18 mouse cellular contexts compared by ENCODE assay signal in genomic region chr9:109032435-109032834, GRCm38 (mm10). TPM values are rescaled to one million over a fixed set of nuclear protein-coding genes. Genes with fewer than 3 reads are reported as not detected.
"Had no signal": no experiment of that assay in that cellular context is flagged by ENCODE, and none has a peak within 500 bp of the region (broad histone marks: within the 10 kb centered on the region; RNA-seq: fewer than 3 reads in every experiment).

No protein-coding gene starts in this region.

- H3K9ac ChIP-seq: limb, embryonic 13.5 days; lung, embryonic 15.5 days; neural tube, embryonic 13.5 days; stomach, embryonic 15.5 days had no signal

- H3K4me2 ChIP-seq: limb, embryonic 13.5 days; lung, embryonic 15.5 days; neural tube, embryonic 13.5 days; stomach, embryonic 15.5 days had no signal

- H3K27me3 ChIP-seq: limb, embryonic 13.5 days; lung, embryonic 15.5 days; neural tube, embryonic 13.5 days; stomach, embryonic 15.5 days had no signal

- H3K27ac ChIP-seq: kidney, postnatal 0 days; layer of hippocampus, adult 2 months; limb, embryonic 13.5 days; lung, embryonic 15.5 days; macrophage; midbrain, embryonic 10.5 days; neural tube, embryonic 13.5 days; stomach, embryonic 15.5 days had no signal

- DNase-seq: kidney, adult 11 months; kidney, adult 9 months; kidney, postnatal 4 days; layer of hippocampus, postnatal 36 days; lung, postnatal 14 days; midbrain, embryonic 14.5 days; right cerebral cortex, postnatal 14 days; thymus, adult 2 months; thymus, postnatal 25 days had no signal

- H3K36me3 ChIP-seq: lung, embryonic 15.5 days; stomach, embryonic 15.5 days had no signal

- H3K4me1 ChIP-seq: limb, embryonic 13.5 days; lung, embryonic 15.5 days; midbrain, embryonic 10.5 days; neural tube, embryonic 13.5 days; stomach, embryonic 15.5 days had no signal

- H3K4me3 ChIP-seq: layer of hippocampus, adult 2 months; limb, embryonic 13.5 days; lung, embryonic 15.5 days; midbrain, embryonic 10.5 days; neural tube, embryonic 13.5 days; stomach, embryonic 15.5 days had no signal

- H3K9me3 ChIP-seq: limb, embryonic 13.5 days; lung, embryonic 15.5 days; midbrain, embryonic 10.5 days; neural tube, embryonic 13.5 days; stomach, embryonic 15.5 days had no signal

RNA-seq across cellular contexts. Expression of gene Ucn2, which starts 46.6 kb away (rescaled TPM):
- total RNA-seq: layer of hippocampus, adult 2 months had no signal
- polyA plus RNA-seq: kidney, postnatal 0 days; liver, embryonic 16.5 days; lung, embryonic 15.5 days; macrophage; midbrain, embryonic 10.5 days; midbrain, embryonic 14.5 days; neural tube, embryonic 13.5 days had no signal
